Mouse (Mus musculus): ENCODE results near the gene Ctu1.

The Ctu1 gene

GRCm38 (mm10) chr7:43680960-43681359 lies 9.1 kb downstream of the Ctu1 start:
- DNase-seq (ENCODE audit: low spot score) = peak; percentile 76

- peak; percentile 17 for DNase-seq (ENCODE audit: low spot score)
These were observed 10.7 kb downstream of the Ctu1 start for GRCm38 (mm10) chr7:43682511-43682910.

- no peak for DNase-seq (ENCODE audit: low spot score)
These were observed 13.3 kb downstream of the Ctu1 start for GRCm38 (mm10) chr7:43685088-43685487.

- no peak for DNase-seq (ENCODE audit: low spot score)
These were observed 18.3 kb downstream of the Ctu1 start, which contains the start of gene Klk14 for GRCm38 (mm10) chr7:43690118-43690517. TSS of gene Klk14 (plus strand) at chr7:43690418.

GRCm38 (mm10) chr7:43710031-43710430 lies 38.2 kb downstream of the Ctu1 start:
- no peak for DNase-seq (ENCODE audit: low spot score)

GRCm38 (mm10) chr7:43712267-43712666 lies 40.5 kb downstream of the Ctu1 start, which contains the start of gene Klk13:
TSS of gene Klk13 (plus strand) at chr7:43712567.
- no peak for DNase-seq (ENCODE audit: low spot score)

- DNase-seq (ENCODE audit: low spot score) = peak; percentile 9
These were observed 41.1 kb downstream of the Ctu1 start for GRCm38 (mm10) chr7:43712917-43713316.

GRCm38 (mm10) chr7:43713741-43714351 lies 42.0 kb downstream of the Ctu1 start:
- DNase-seq (ENCODE audit: low spot score) = peak; percentile 1
